Mouse (Mus musculus): Measurements from ENCODE around the gene Apoc3.

- TF ChIP-seq EP300 (IDR thresholded peaks at IDR 0.05; ENCODE audit: low read depth) (no peak), CTCF (IDR thresholded peaks at IDR 0.05; ENCODE audit: low read depth) (no peak)
Measured at GRCm38 (mm10) chr9:46238850-46239249, 3.4 kb upstream of the Apoc3 start.
